Mouse (Mus musculus): ENCODE data around the gene Utp20. TPM values are rescaled to one million over a fixed set of nuclear protein-coding genes. Genes with fewer than 3 reads are reported as not detected.

Gene Utp20
- total and polyA plus RNA-seq, 3 experiments: 3.4 to 12.8 (median 11.1) TPM

GRCm38 (mm10) chr10:88731496-88732308 is 94.9 kb downstream of the Utp20 start:
- Histone ChIP-seq H3K4me1 (ENCODE audit: control insufficient read depth, insufficient read depth, low read length) (peaks cover 1% of the 10 kb centered on the region; the same call in 1 of the 2 replicates), H3K27me3 (ENCODE audit: control insufficient read depth, insufficient read depth, low read length) (no peaks in the 10 kb centered on the region), H3K9ac (ENCODE audit: low read depth, low read length) (peak overlapping the region; percentile 95), H3K4me3 (peak overlapping the region; percentile 87), H3K36me3 (ENCODE audit: control insufficient read depth, insufficient read depth, low read length) (no peaks in the 10 kb centered on the region; the same call in 1 of the 2 replicates), H3K79me2 (replicated peaks; ENCODE audit: control insufficient read depth, insufficient read depth, low read length) (peaks cover 1% of the 10 kb centered on the region; the same call in 1 of the 2 replicates), H3K27ac (peak overlapping the region; percentile 96)
- no peak for TF ChIP-seq CTCF (IDR thresholded peaks at IDR 0.05)
- TF ChIP-seq EP300 (IDR thresholded peaks at IDR 0.05; ENCODE audit: insufficient read depth, low read depth, low read length): no peak
- no peak for TF ChIP-seq POLR2A (IDR thresholded peaks at IDR 0.05; ENCODE audit: insufficient read depth, low read depth, low read length)
- no peak for DNase-seq
- intact Hi-C loops (cut with DNase I): loop anchor here (2.0 to 5.0 kb wide), 3 partner anchors 95 to 353 kb away; partner anchors contain the start of genes Chpt1, Dram1, Gnptab and Utp20
- WGBS: under 1% methylated on average over 61 of the region's 61 CpGs

GRCm38 (mm10) chr10:88730571-88731495 is 95.8 kb downstream of the Utp20 start, which contains the start of gene Arl1:
Gene Arl1 (plus strand): TSS chr10:88730858.
- H3K79me2 ChIP-seq (replicated peaks; ENCODE audit: control insufficient read depth, insufficient read depth, low read length): peaks cover 1% of the 10 kb centered on the region; the same call in 1 of the 2 replicates
- peak within 1 kb of the TSS; percentile 87 for H3K4me3 ChIP-seq
- H3K27ac ChIP-seq: peak within 1 kb of the TSS; percentile 96
- peak; percentile 81 for TF ChIP-seq POLR2A (IDR thresholded peaks at IDR 0.05; ENCODE audit: insufficient read depth, low read depth, low read length)
- peak; percentile 39 for TF ChIP-seq CTCF (IDR thresholded peaks at IDR 0.05)
- no peak for TF ChIP-seq EP300 (IDR thresholded peaks at IDR 0.05; ENCODE audit: insufficient read depth, low read depth, low read length)
- peak within 1 kb of the TSS; percentile 95 for H3K9ac ChIP-seq (ENCODE audit: low read depth, low read length)
- intact Hi-C loops (cut with DNase I): loop anchor here (2.0 to 5.0 kb wide), 3 partner anchors 96 to 352 kb away; partner anchors contain the start of genes Chpt1, Dram1, Gnptab and Utp20
- H3K36me3 ChIP-seq (ENCODE audit: control insufficient read depth, insufficient read depth, low read length): no peaks in the 10 kb centered on the region; the same call in 1 of the 2 replicates
- 1% methylated on average over 65 of the region's 65 CpGs for WGBS
- no peaks in the 10 kb centered on the region for H3K27me3 ChIP-seq (ENCODE audit: control insufficient read depth, insufficient read depth, low read length)
- peak; percentile 94 to 97 for DNase-seq
- H3K4me1 ChIP-seq (ENCODE audit: control insufficient read depth, insufficient read depth, low read length): peaks cover 1% of the 10 kb centered on the region; the same call in 1 of the 2 replicates

- no peak for DNase-seq
- TF ChIP-seq POLR2A (IDR thresholded peaks at IDR 0.05; ENCODE audit: insufficient read depth, low read depth, low read length): no peak
- TF ChIP-seq CTCF (IDR thresholded peaks at IDR 0.05): no peak
- no peak for TF ChIP-seq EP300 (IDR thresholded peaks at IDR 0.05; ENCODE audit: insufficient read depth, low read depth, low read length)
- peaks cover 1% of the 10 kb centered on the region; the same call in 1 of the 2 replicates for H3K4me1 ChIP-seq (ENCODE audit: control insufficient read depth, insufficient read depth, low read length)
- WGBS: 56% methylated on average over 8 of the region's 8 CpGs
- no peak overlapping the region for H3K27ac ChIP-seq
- no peak overlapping the region for H3K4me3 ChIP-seq
- no peak overlapping the region for H3K9ac ChIP-seq (ENCODE audit: low read depth, low read length)
- peaks cover 1% of the 10 kb centered on the region; the same call in 1 of the 2 replicates for H3K79me2 ChIP-seq (replicated peaks; ENCODE audit: control insufficient read depth, insufficient read depth, low read length)
- no peaks in the 10 kb centered on the region for H3K36me3 ChIP-seq (ENCODE audit: control insufficient read depth, insufficient read depth, low read length)
- H3K27me3 ChIP-seq (ENCODE audit: control insufficient read depth, insufficient read depth, low read length): no peaks in the 10 kb centered on the region
- intact Hi-C loops (cut with DNase I): no loop called here
Measured at GRCm38 (mm10) chr10:88728166-88728565, 98.4 kb downstream of the Utp20 start.

GRCm38 (mm10) chr10:88727128-88727527 is 99.5 kb downstream of the Utp20 start:
- Histone ChIP-seq H3K79me2 (replicated peaks; ENCODE audit: control insufficient read depth, insufficient read depth, low read length) (peaks cover 1% of the 10 kb centered on the region; the same call in 1 of the 2 replicates), H3K27me3 (ENCODE audit: control insufficient read depth, insufficient read depth, low read length) (no peaks in the 10 kb centered on the region), H3K4me3 (no peak overlapping the region), H3K9ac (ENCODE audit: low read depth, low read length) (no peak overlapping the region), H3K36me3 (ENCODE audit: control insufficient read depth, insufficient read depth, low read length) (no peaks in the 10 kb centered on the region), H3K27ac (no peak overlapping the region), H3K4me1 (ENCODE audit: control insufficient read depth, insufficient read depth, low read length) (no peaks in the 10 kb centered on the region)
- intact Hi-C loops (cut with DNase I): no loop called here
- peak; percentile 71 for TF ChIP-seq CTCF (IDR thresholded peaks at IDR 0.05)
- no peak for TF ChIP-seq EP300 (IDR thresholded peaks at IDR 0.05; ENCODE audit: insufficient read depth, low read depth, low read length)
- 30% methylated on average over 1 of the region's 1 CpGs for WGBS
- DNase-seq: no peak

DNA sequence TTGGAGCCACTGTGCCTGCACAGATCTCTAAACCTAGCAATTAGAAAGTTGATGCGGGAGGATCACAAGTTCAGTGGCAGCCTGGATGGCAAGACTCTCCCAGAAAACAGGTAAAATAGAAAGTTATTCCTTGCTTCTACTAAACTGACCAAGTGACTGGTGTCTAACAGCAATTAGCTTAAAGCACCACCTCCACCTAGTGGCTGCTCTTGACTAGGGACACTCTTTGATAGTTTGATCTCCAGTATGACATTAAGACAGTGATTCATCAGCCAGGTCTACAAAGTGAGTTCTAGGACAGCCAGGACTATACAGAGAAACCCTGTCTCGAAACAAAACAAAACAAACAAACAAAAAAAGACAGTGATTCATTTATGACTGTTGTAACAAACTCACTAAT is 101.3 kb downstream of the Utp20 start:
- intact Hi-C loops (cut with DNase I): loop anchor here (1.0 kb wide), 1 partner anchor 349 kb away; no protein-coding TSS in a partner anchor
- 49% methylated on average over 2 of the region's 2 CpGs for WGBS
- Histone ChIP-seq H3K79me2 (replicated peaks; ENCODE audit: control insufficient read depth, insufficient read depth, low read length) (no peaks in the 10 kb centered on the region), H3K27me3 (ENCODE audit: control insufficient read depth, insufficient read depth, low read length) (no peaks in the 10 kb centered on the region), H3K27ac (no peak overlapping the region), H3K36me3 (ENCODE audit: control insufficient read depth, insufficient read depth, low read length) (no peaks in the 10 kb centered on the region), H3K4me3 (no peak overlapping the region), H3K4me1 (ENCODE audit: control insufficient read depth, insufficient read depth, low read length) (no peaks in the 10 kb centered on the region), H3K9ac (ENCODE audit: low read depth, low read length) (no peak overlapping the region)
- TF ChIP-seq EP300 (IDR thresholded peaks at IDR 0.05; ENCODE audit: insufficient read depth, low read depth, low read length) (no peak), CTCF (IDR thresholded peaks at IDR 0.05) (peak; percentile 66), POLR2A (IDR thresholded peaks at IDR 0.05; ENCODE audit: insufficient read depth, low read depth, low read length) (no peak)
- no peak for DNase-seq
